Mouse (Mus musculus) lung, adult 2 months (tissue): ENCODE measurements at regions not wholly inside any gene's neighbourhood (a gene's known extent, or its start where the extent isn't known, plus 50 kb on each side); places are given as distances from the start of the nearest gene placed in this dataset.

Experiments
- CTCF ChIP-seq: fragments of 200-500 bp; IDR thresholded peaks from 2 replicates; pipeline ENCODE4 v1.5.1; 2011; ENCODE audit warnings: mild to moderate bottlenecking, low read length, control low read depth; ENCODE audit not compliant: insufficient read depth
- POLR2A ChIP-seq: fragments of 200-500 bp; IDR thresholded peaks from 2 replicates; pipeline ENCODE4 v1.6.1; 2011; ENCODE audit warnings: low read depth, mild to moderate bottlenecking, control low read depth, low read length, borderline replicate concordance; ENCODE audit errors: extremely low read depth

- TF ChIP-seq POLR2A (no peak), CTCF (no peak)
Measured at GRCm38 (mm10) chr12:8111484-8111883, 96.4 kb upstream of the Ldah start.
